Mouse (Mus musculus): ENCODE measurements around the gene Drosha.

DNA sequence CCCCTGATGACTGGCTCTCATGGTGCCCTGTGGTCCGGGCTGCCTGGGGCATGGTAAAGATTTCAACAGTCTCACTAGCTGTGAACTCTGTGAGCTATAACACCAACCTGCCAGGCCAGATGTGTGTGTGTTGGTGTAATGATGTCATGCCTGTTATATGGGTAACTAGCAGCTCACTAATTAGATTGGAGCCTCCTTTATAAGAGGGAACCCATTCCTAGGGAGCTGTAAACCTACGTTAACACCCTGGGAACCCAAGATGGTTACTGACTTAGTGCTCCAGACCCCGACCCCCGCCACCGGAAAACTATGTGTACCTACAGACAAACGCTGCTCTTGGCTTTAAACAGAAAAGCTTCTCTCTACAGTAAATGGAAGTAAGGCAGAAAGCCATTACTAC lies 43.3 kb upstream of the Drosha start:
- no peak for TF ChIP-seq GATA1 (IDR thresholded peaks at IDR 0.05; ENCODE audit: borderline replicate concordance, low read length)
- no peak for TF ChIP-seq FLI1 (IDR thresholded peaks at IDR 0.05; ENCODE audit: low read length)
